Mouse (Mus musculus): ENCODE measurements around the gene Plpp1. TPM values are rescaled to one million over a fixed set of nuclear protein-coding genes. Genes with fewer than 3 reads are reported as not detected.

Gene Plpp1
- total and polyA plus RNA-seq, 3 experiments = 0.12 to 0.15 TPM; not detected in 1

DNA sequence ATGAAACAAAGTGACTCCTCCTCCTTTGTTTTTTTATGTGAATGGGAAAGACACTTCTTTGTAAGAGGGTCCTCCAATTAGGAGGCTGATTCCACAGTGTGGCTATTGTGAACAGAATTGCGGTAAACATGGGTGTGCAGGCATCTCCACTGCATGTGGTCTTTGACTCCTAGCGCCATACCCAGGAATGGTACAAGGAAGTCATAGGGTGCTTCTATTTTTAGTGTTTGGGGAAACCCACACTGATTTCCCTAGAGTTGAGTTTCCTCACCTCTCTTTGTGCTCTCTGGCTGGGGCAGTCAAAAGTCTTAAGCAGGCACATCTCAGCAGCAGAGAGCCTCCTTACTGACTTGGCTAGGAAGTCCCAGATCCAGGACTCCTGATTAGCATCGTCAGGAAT lies 14.4 kb upstream of the Plpp1 start:
- H3K9me3 ChIP-seq (replicated peaks; ENCODE audit: insufficient read depth, low read length) = no peaks in the 10 kb centered on the region

DNA sequence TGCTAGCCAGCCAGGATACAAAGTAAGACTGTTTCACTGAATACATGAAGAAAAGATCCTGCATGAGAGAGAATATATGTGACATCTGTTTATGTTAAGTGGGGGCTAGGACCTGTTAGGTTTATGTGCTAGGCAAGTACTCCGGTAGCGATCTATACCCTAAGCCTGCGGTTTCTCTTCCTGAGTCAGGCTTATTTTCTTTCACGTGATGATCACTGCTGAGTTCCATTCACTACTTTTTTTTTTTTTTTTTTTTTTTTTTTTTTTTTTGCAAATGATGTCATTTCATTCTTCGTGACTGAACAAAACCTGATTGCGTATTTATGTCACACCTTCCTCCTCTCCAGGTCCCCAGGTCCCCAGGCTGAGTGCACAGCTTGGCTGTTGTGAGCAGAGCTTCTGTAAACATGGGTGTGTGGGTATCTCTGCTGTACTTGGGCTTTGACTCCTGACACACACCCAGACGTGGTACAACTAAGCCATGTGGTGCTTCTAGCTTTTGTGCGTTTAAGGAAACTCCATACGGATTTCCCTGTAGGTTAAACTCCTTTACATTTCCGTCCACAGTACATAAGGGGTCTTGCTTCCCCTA lies 13.6 kb upstream of the Plpp1 start:
- H3K27me3 ChIP-seq (ENCODE audit: control insufficient read depth in 1 of 2, insufficient read depth in 2 of 2, low read length in 2 of 2) = no peaks in the 10 kb centered on the region
- H3K4me1 ChIP-seq (ENCODE audit: control insufficient read depth in 1 of 2, insufficient read depth in 2 of 2, low read length in 2 of 2) = no peaks in the 10 kb centered on the region
- no peak for DNase-seq (ENCODE audit: low read depth, low spot score)
- TF ChIP-seq POLR2AphosphoS2 (IDR thresholded peaks at IDR 0.05; ENCODE audit: low read length) = no peak
- no peak for TF ChIP-seq SIN3A (IDR thresholded peaks at IDR 0.05; ENCODE audit: low read length)
- TF ChIP-seq BHLHE40 (IDR thresholded peaks at IDR 0.05; ENCODE audit: borderline replicate concordance, low read depth, low read length) = no peak
- no peak for TF ChIP-seq POLR2A (IDR thresholded peaks at IDR 0.05; ENCODE audit: control insufficient read depth in 1 of 2, insufficient read depth in 1 of 2, low read depth in 1 of 2, low read length in 2 of 2, poor library complexity in 1 of 2)
- TF ChIP-seq SMC3 (IDR thresholded peaks at IDR 0.05; ENCODE audit: low read depth, low read length) = no peak
- TF ChIP-seq TAL1 (IDR thresholded peaks at IDR 0.05; ENCODE audit: low read length) = no peak
- no peak for TF ChIP-seq NELFE (IDR thresholded peaks at IDR 0.05; ENCODE audit: low read depth, low read length)
- no peak for TF ChIP-seq E2F4 (IDR thresholded peaks at IDR 0.05; ENCODE audit: borderline replicate concordance, low read depth, low read length)
- no peak for TF ChIP-seq JUND (IDR thresholded peaks at IDR 0.05; ENCODE audit: low read depth, low read length)
- no peak for TF ChIP-seq GABPA (IDR thresholded peaks at IDR 0.05; ENCODE audit: low read depth, low read length)
- no peak for TF ChIP-seq TCF12 (IDR thresholded peaks at IDR 0.05; ENCODE audit: low read depth, low read length)
- TF ChIP-seq ZC3H11A (IDR thresholded peaks at IDR 0.05; ENCODE audit: low read depth, low read length) = no peak
- TF ChIP-seq ZKSCAN1 (IDR thresholded peaks at IDR 0.05; ENCODE audit: low read depth, low read length) = no peak
- TF ChIP-seq ETS1 (IDR thresholded peaks at IDR 0.05; ENCODE audit: low read depth, low read length) = no peak
- no peak for TF ChIP-seq ZMIZ1 (IDR thresholded peaks at IDR 0.05; ENCODE audit: low read depth, low read length)
- TF ChIP-seq GATA1 (IDR thresholded peaks at IDR 0.05; ENCODE audit: low read depth, low read length) = no peak
- no peaks in the 10 kb centered on the region for H3K9me3 ChIP-seq (replicated peaks; ENCODE audit: insufficient read depth, low read length)
- H3K4me3 ChIP-seq (ENCODE audit: control insufficient read depth in 1 of 2, insufficient read depth in 1 of 2, low read depth in 2 of 2, low read length in 2 of 2) = no peak overlapping the region
- H3K9ac ChIP-seq (ENCODE audit: control insufficient read depth, low read depth, low read length, poor library complexity, severe bottlenecking) = no peak overlapping the region
- no peaks in the 10 kb centered on the region for H3K36me3 ChIP-seq (ENCODE audit: control insufficient read depth in 1 of 2, insufficient read depth in 2 of 2, low read length in 2 of 2)
- no peak overlapping the region for H3K27ac ChIP-seq (ENCODE audit: control insufficient read depth, low read depth, low read length)
- no peaks in the 10 kb centered on the region for H3K79me2 ChIP-seq (ENCODE audit: control insufficient read depth, insufficient read depth, low read length, poor library complexity)

More for the DNA sequence above, 14.4 kb upstream of the Plpp1 start:
- H3K36me3 ChIP-seq (ENCODE audit: control insufficient read depth in 1 of 2, insufficient read depth in 2 of 2, low read length in 2 of 2) = no peaks in the 10 kb centered on the region
- DNase-seq (ENCODE audit: low read depth, low spot score) = no peak
- no peak overlapping the region for H3K4me3 ChIP-seq (ENCODE audit: control insufficient read depth in 1 of 2, insufficient read depth in 1 of 2, low read depth in 2 of 2, low read length in 2 of 2)
- no peaks in the 10 kb centered on the region for H3K4me1 ChIP-seq (ENCODE audit: control insufficient read depth in 1 of 2, insufficient read depth in 2 of 2, low read length in 2 of 2)
- H3K9ac ChIP-seq (ENCODE audit: control insufficient read depth, low read depth, low read length, poor library complexity, severe bottlenecking) = no peak overlapping the region
- H3K27me3 ChIP-seq (ENCODE audit: control insufficient read depth in 1 of 2, insufficient read depth in 2 of 2, low read length in 2 of 2) = no peaks in the 10 kb centered on the region
- no peak overlapping the region for H3K27ac ChIP-seq (ENCODE audit: control insufficient read depth, low read depth, low read length)
- TF ChIP-seq ZKSCAN1 (IDR thresholded peaks at IDR 0.05; ENCODE audit: low read depth, low read length) = no peak
- TF ChIP-seq HCFC1 (IDR thresholded peaks at IDR 0.05; ENCODE audit: low read depth, low read length) = no peak
- no peak for TF ChIP-seq NRF1 (IDR thresholded peaks at IDR 0.05; ENCODE audit: insufficient read depth, low read depth, low read length, poor library complexity, severe bottlenecking)
- no peak for TF ChIP-seq MEF2A (IDR thresholded peaks at IDR 0.05; ENCODE audit: extremely low read depth, insufficient replicate concordance, low read depth, low read length, poor library complexity, severe bottlenecking)
- no peak for TF ChIP-seq GATA1 (IDR thresholded peaks at IDR 0.05; ENCODE audit: low read depth, low read length)
- TF ChIP-seq TAL1 (IDR thresholded peaks at IDR 0.05; ENCODE audit: low read length) = no peak
- TF ChIP-seq USF2 (IDR thresholded peaks at IDR 0.05; ENCODE audit: borderline replicate concordance in 1 of 2, insufficient read depth in 1 of 2, low read depth in 1 of 2, low read length in 2 of 2) = no peak
- no peak for TF ChIP-seq UBTF (IDR thresholded peaks at IDR 0.05; ENCODE audit: borderline replicate concordance, insufficient read depth, low read depth, low read length)
- no peak for TF ChIP-seq SIN3A (IDR thresholded peaks at IDR 0.05; ENCODE audit: low read length)
- no peak for TF ChIP-seq POLR2A (IDR thresholded peaks at IDR 0.05; ENCODE audit: control insufficient read depth in 1 of 2, insufficient read depth in 1 of 2, low read depth in 1 of 2, low read length in 2 of 2, poor library complexity in 1 of 2)
- no peak for TF ChIP-seq ZNF384 (IDR thresholded peaks at IDR 0.05; ENCODE audit: low read depth, low read length)
- TF ChIP-seq POLR2AphosphoS2 (IDR thresholded peaks at IDR 0.05; ENCODE audit: low read length) = no peak
- no peaks in the 10 kb centered on the region for H3K79me2 ChIP-seq (ENCODE audit: control insufficient read depth, insufficient read depth, low read length, poor library complexity)

Measured in MEL (cell line).